Mouse (Mus musculus) hindbrain, embryonic 10.5 days (tissue): ENCODE results near the gene Hcst. TPM values are rescaled to one million over a fixed set of nuclear protein-coding genes. Genes with fewer than 3 reads are reported as not detected.

Source experiments
- DNase-seq: peaks from one replicate; pipeline ENCODE4 v3.0.0-alpha.2; 2017; ENCODE audit warnings: low spot score
- H3K27ac ChIP-seq: fragments of 300-500 bp; sonication (generic); 2 replicates; pipeline ENCODE4 v1.5.1; 2016; ENCODE audit warnings: mild to moderate bottlenecking, moderate library complexity
- H3K27me3 ChIP-seq: fragments of 300-500 bp; sonication (generic); 2 replicates; pipeline ENCODE4 v1.6.1; 2016; ENCODE audit warnings: mild to moderate bottlenecking; ENCODE audit not compliant: poor library complexity, insufficient read depth, severe bottlenecking
- H3K36me3 ChIP-seq: fragments of 300-500 bp; sonication (generic); 2 replicates; pipeline ENCODE4 v1.6.1; 2016; ENCODE audit warnings: mild to moderate bottlenecking, moderate library complexity
- H3K4me1 ChIP-seq: fragments of 300-500 bp; sonication (generic); replicated peaks from 2 replicates; pipeline ENCODE4 v1.6.1; 2016; ENCODE audit warnings: mild to moderate bottlenecking
- H3K4me3 ChIP-seq: fragments of 300-500 bp; sonication (generic); 2 replicates; pipeline ENCODE4 v1.5.1; 2016; ENCODE audit warnings: mild to moderate bottlenecking, moderate library complexity
- H3K9me3 ChIP-seq: fragments of 300-500 bp; sonication (generic); 2 replicates; pipeline ENCODE4 v1.6.1; 2016; ENCODE audit warnings: mild to moderate bottlenecking, moderate library complexity
- WGBS: fragments of 180-500 bp; shearing (Covaris S2); methylation state at CpG from one replicate; pipeline ENCODE4 v1.1.7; 2016; 5-methylcytosine and 5-hydroxymethylcytosine counted together
- polyA plus RNA-seq: library from polyadenylated mRNA; unstranded; fragments of >200 nt; fragmentation: Nextera tagmentation; extraction: Ambion mirVana; gene quantifications from 2 replicates; pipeline ENCODE4 v1.2.1, GENCODE M21; 2016

Gene Hcst
- polyA plus RNA-seq, 1 experiment from 2014 or later = 0.55 TPM

DNA sequence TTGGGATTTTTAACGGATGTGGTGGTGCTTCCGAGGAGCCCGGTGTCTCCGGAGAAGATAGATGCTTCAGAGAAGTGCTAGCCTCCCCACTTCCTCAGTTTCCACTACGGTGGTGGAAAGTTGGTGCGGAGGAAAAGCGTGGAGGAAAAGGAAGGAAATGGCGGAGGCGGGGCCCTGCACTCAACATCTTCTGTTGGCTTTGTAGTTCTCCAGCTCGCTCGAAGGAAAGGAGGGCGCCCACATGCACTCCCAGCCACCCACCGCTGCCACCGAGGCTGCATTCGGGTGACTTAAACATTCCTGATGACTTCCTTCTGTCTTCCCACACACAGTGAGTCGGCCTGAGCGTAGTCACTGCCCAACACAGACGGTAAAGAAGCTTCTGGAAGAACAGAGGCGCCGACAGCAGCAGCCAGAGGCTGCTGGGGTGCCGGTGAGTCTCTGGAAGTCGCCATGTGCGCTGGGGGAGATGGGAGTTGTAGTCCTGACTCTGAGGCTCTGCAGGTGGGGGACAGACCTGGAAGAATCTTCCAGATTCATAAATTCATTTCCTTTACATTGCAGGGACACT lies 3.5 kb upstream of the Hcst start:
- 0 out of 2 replicates have a peak overlapping the region, but pooled peaks have one; percentile 80 for H3K27ac ChIP-seq
- 47% methylated on average over 23 of the region's 23 CpGs for whole genome bisulfite sequencing
- H3K9me3 ChIP-seq = no peaks in the 10 kb centered on the region
- peak overlapping the region; percentile 66 for H3K4me3 ChIP-seq
- peaks cover 24% of the 10 kb centered on the region for H3K4me1 ChIP-seq
- DNase-seq = no peak
- peaks cover 26% of the 10 kb centered on the region for H3K36me3 ChIP-seq
- H3K27me3 ChIP-seq = peaks cover 41% of the 10 kb centered on the region

- Histone ChIP-seq H3K4me3 (peak overlapping the region; percentile 66), H3K9me3 (no peaks in the 10 kb centered on the region), H3K27ac (peak overlapping the region; percentile 80), H3K36me3 (peaks cover 26% of the 10 kb centered on the region), H3K4me1 (peaks cover 24% of the 10 kb centered on the region), H3K27me3 (peaks cover 41% of the 10 kb centered on the region)
- no peak for DNase-seq
- 15% methylated on average over 9 of the region's 9 CpGs for WGBS
Measured at GRCm38 (mm10) chr7:30422560-30422959, 2.9 kb upstream of the Hcst start.

DNA sequence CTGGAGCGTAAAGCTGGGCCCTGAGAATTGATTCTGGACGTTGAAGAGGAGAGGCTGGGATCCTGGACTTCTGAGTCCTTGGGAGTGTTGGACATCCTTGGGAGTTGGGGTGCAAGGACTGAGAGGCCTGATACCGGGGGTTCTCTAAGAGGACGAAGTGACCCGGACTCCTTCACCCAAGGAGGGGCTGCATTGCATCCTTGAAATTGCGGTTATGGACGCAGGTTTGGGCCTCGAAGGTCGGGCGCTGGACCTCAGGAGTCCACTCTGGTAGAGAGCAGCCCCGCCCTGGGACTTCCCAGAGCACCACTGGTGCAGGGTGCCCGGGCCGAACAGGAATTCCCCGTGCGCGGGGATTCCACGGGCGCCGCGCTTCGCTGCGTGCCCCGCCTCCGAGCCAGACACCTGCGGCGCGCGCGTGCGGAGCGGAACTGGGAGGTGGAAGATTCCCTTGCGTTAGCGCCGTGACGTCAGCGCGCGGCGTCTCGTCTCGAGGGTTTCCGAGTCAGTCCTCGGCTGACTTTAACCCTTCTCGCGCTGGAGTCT lies 2.3 kb upstream of the Hcst start:
- H3K36me3 ChIP-seq = peaks cover 20% of the 10 kb centered on the region
- H3K4me3 ChIP-seq = peak overlapping the region; percentile 66
- peaks cover 24% of the 10 kb centered on the region for H3K4me1 ChIP-seq
- H3K27me3 ChIP-seq = peaks cover 41% of the 10 kb centered on the region
- no peaks in the 10 kb centered on the region for H3K9me3 ChIP-seq
- DNase-seq = peak; percentile 87
- H3K27ac ChIP-seq = peak overlapping the region; percentile 80
- under 1% methylated on average over 45 of the region's 45 CpGs for WGBS

GRCm38 (mm10) chr7:30421175-30421889 lies 1.7 kb upstream of the Hcst start, which contains the start of gene Nfkbid:
Gene Nfkbid, plus strand, starts transcription at chr7:30421732.
- Histone ChIP-seq H3K27ac (peak within 1 kb of the TSS; percentile 80), H3K9me3 (no peaks in the 10 kb centered on the region), H3K27me3 (peaks cover 41% of the 10 kb centered on the region), H3K36me3 (peaks cover 16% of the 10 kb centered on the region), H3K4me1 (peaks cover 24% of the 10 kb centered on the region), H3K4me3 (peak within 1 kb of the TSS; percentile 66)
- DNase-seq = peak; percentile 43
- 12% methylated on average over 31 of the region's 31 CpGs for WGBS

DNA sequence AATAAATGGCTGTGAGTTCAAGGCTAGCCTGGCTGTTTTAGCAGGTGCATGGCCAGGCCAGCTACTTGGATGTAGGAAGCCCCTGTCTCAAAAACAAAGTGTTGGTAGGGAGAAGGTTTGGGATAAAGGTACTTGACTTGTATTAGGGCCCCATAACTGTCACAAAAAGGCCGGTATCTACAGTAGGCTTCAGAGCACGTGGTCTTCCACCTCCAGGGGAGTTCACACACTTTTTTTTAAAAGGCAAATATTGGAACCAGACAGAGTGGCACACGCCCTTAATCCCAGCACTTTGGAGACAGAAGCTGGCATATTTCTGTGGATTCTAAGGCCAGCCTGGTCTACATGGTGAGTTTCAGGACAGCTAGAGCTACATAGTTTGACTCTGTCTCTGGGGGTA lies 1.0 kb upstream of the Hcst start:
- WGBS = 88% methylated on average over 3 of the region's 3 CpGs

DNA sequence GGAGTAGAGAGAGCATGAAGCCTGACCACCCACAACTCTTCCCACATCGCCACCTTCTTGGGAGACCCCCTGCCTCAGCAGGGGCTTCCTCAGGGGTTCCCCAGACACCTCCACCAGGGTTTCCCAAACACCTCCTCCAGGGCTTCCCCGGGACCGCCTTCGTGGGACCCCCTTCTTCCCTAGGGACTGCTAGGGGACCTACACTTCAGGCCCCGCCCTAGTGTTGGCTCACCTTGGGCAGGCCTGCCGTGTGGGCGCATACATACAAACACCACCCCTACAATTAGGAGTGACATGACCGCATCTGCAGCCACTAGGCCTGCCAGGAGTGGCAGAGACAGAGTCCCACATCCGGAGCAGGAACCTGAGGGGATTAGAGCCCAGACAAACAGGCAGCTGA lies 1.8 kb downstream of the Hcst start:
- WGBS = 76% methylated on average over 9 of the region's 9 CpGs
- Histone ChIP-seq H3K36me3 (no peaks in the 10 kb centered on the region), H3K27ac (no peak overlapping the region), H3K4me3 (no peak overlapping the region), H3K4me1 (peaks cover 17% of the 10 kb centered on the region), H3K27me3 (peaks cover 28% of the 10 kb centered on the region), H3K9me3 (no peaks in the 10 kb centered on the region)
- DNase-seq = no peak

More for the DNA sequence above, 1.0 kb upstream of the Hcst start:
- Histone ChIP-seq H3K9me3 (no peaks in the 10 kb centered on the region), H3K27me3 (peaks cover 41% of the 10 kb centered on the region), H3K36me3 (peaks cover 11% of the 10 kb centered on the region), H3K4me3 (no peak overlapping the region), H3K4me1 (peaks cover 24% of the 10 kb centered on the region), H3K27ac (no peak overlapping the region)
- no peak for DNase-seq

- no peak for DNase-seq
- Histone ChIP-seq H3K4me1 (no peaks in the 10 kb centered on the region), H3K36me3 (no peaks in the 10 kb centered on the region), H3K27ac (no peak within 1 kb of the TSS), H3K4me3 (no peak within 1 kb of the TSS), H3K27me3 (0 out of 2 replicates have a peak, but pooled peaks cover 8% of the 10 kb centered on the region), H3K9me3 (no peaks in the 10 kb centered on the region)
- 75% methylated on average over 5 of the region's 5 CpGs for WGBS
Measured at GRCm38 (mm10) chr7:30413596-30413995, 6.1 kb downstream of the Hcst start, which contains the start of gene Tyrobp. Gene Tyrobp, plus strand, starts transcription at chr7:30413760.

DNA sequence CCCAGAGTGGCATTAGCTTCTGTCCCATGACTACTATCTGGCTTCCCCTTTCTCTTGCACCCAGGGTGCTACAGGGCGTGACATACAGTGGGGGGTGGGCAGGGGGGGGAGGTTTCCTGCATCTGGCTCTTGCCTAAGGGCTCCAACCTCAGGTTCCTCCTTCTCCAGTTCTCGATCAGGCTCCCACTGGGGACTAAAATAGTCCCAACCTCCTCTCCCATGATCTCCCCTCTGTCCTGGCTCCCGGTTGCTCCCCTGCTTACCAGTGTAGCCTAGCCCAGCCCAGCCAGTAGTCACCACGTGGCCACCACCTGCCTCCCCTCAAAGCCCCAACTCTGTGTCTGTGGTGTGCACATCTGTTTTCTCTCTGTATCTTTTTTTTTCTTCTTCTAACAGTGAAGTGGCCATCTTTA lies 6.9 kb downstream of the Hcst start:
- 54% methylated on average over 4 of the region's 4 CpGs for WGBS
- no peaks in the 10 kb centered on the region for H3K4me1 ChIP-seq
- H3K9me3 ChIP-seq = no peaks in the 10 kb centered on the region
- no peak overlapping the region for H3K27ac ChIP-seq
- no peak for DNase-seq
- 0 out of 2 replicates have a peak, but pooled peaks cover 8% of the 10 kb centered on the region for H3K27me3 ChIP-seq
- H3K4me3 ChIP-seq = no peak overlapping the region
- H3K36me3 ChIP-seq = no peaks in the 10 kb centered on the region

- 74% methylated on average over 3 of the region's 3 CpGs for WGBS
Measured at GRCm38 (mm10) chr7:30411023-30411422, 8.6 kb downstream of the Hcst start.

GRCm38 (mm10) chr7:30409789-30410188 lies 9.9 kb downstream of the Hcst start:
- Histone ChIP-seq H3K27me3 (0 out of 2 replicates have a peak, but pooled peaks cover 8% of the 10 kb centered on the region), H3K27ac (no peak overlapping the region), H3K4me1 (no peaks in the 10 kb centered on the region), H3K9me3 (no peaks in the 10 kb centered on the region), H3K4me3 (no peak overlapping the region), H3K36me3 (no peaks in the 10 kb centered on the region)
- 79% methylated on average over 2 of the region's 2 CpGs for WGBS
- DNase-seq = no peak

More at GRCm38 (mm10) chr7:30411023-30411422, 8.6 kb downstream of the Hcst start:
- DNase-seq = no peak
- 0 out of 2 replicates have a peak, but pooled peaks cover 8% of the 10 kb centered on the region for H3K27me3 ChIP-seq
- no peaks in the 10 kb centered on the region for H3K36me3 ChIP-seq
- H3K27ac ChIP-seq = no peak overlapping the region
- H3K9me3 ChIP-seq = no peaks in the 10 kb centered on the region
- no peak overlapping the region for H3K4me3 ChIP-seq
- no peaks in the 10 kb centered on the region for H3K4me1 ChIP-seq

DNA sequence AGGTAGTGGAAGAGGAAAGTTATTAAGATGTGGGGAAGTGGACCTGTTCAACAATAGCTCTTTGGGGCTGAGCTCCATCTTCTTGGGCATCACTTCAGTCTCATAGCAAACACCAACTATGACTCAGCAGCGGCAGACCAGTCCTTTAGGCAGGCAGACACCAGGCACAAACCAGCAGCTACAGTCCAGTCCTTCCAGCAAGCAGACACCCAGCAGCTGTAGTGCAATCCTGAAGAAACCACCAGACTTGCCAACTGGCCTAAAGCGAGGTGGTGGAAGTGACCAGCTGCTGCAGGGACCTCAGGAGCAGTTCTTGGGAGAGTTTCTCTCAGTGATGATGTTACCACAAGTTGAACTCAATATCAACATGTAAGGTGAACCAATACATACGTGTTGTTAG lies 11.0 kb downstream of the Hcst start:
- no peak for DNase-seq
- Histone ChIP-seq H3K4me3 (no peak overlapping the region), H3K9me3 (no peaks in the 10 kb centered on the region), H3K4me1 (no peaks in the 10 kb centered on the region), H3K27ac (no peak overlapping the region), H3K36me3 (no peaks in the 10 kb centered on the region), H3K27me3 (0 out of 2 replicates have a peak, but pooled peaks cover 8% of the 10 kb centered on the region)
- WGBS = 90% methylated on average over 3 of the region's 3 CpGs

DNA sequence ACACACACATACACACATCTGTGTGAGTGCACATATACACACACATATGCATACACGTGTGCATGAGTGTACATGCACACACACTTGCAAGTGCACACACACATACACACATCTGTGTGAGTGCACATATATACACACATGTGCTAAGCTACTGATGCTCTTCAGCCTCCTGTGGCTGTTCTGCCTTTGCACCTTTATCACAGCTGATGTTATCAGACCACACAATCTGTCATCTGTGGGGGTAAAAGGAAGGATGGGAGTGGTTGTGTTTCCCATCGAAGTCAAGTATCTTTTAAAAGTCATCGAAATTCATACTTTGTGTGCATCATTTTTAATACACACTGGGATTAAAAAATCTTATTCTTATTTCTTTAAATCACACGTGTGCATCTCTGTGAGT lies 17.3 kb downstream of the Hcst start:
- H3K27me3 ChIP-seq = no peaks in the 10 kb centered on the region
- DNase-seq = no peak
- no peak overlapping the region for H3K4me3 ChIP-seq
- 72% methylated on average over 4 of the region's 4 CpGs for WGBS
- peaks cover 13% of the 10 kb centered on the region for H3K4me1 ChIP-seq
- no peak overlapping the region for H3K27ac ChIP-seq
- H3K9me3 ChIP-seq = no peaks in the 10 kb centered on the region
- H3K36me3 ChIP-seq = no peaks in the 10 kb centered on the region

- DNase-seq = no peak
- Histone ChIP-seq H3K27me3 (no peaks in the 10 kb centered on the region), H3K4me1 (peaks cover 13% of the 10 kb centered on the region), H3K9me3 (no peaks in the 10 kb centered on the region), H3K36me3 (no peaks in the 10 kb centered on the region), H3K4me3 (no peak overlapping the region), H3K27ac (peak overlapping the region; percentile 45; the same call in 1 of the 2 replicates)
- WGBS = 48% methylated on average over 7 of the region's 7 CpGs
Measured at GRCm38 (mm10) chr7:30399671-30400070, 20.0 kb downstream of the Hcst start.
